Mouse (Mus musculus) G1E (cell line): ENCODE results near the gene Car14.

ENCODE experiments used
- CTCF ChIP-seq: IDR thresholded peaks from 2 replicates; pipeline ENCODE4 v1.5.1; 2012; ENCODE audit warnings: low read depth, low read length, inconsistent platforms, mixed read lengths
- GATA1 ChIP-seq: IDR thresholded peaks from 2 replicates; pipeline ENCODE4 v1.6.1; 2012; ENCODE audit warnings: borderline replicate concordance, low read length, inconsistent platforms, mixed read lengths
- POLR2AphosphoS5 ChIP-seq: IDR thresholded peaks from 2 replicates; pipeline ENCODE4 v1.6.1; 2012; ENCODE audit warnings: low read depth, low read length, inconsistent platforms; ENCODE audit not compliant: insufficient replicate concordance
- TAL1 ChIP-seq: conservative IDR thresholded peaks from 2 replicates; pipeline ENCODE4 v1.6.1; 2012; ENCODE audit warnings: low read depth, low read length, inconsistent platforms, mixed read lengths

GRCm38 (mm10) chr3:95905146-95905939, 852 bp upstream of the Car14 start:
- TF ChIP-seq TAL1: no peak
- TF ChIP-seq CTCF: no peak
- no peak for TF ChIP-seq GATA1
- no peak for TF ChIP-seq POLR2AphosphoS5
